Mouse (Mus musculus): ENCODE measurements around the gene Snrpc. TPM values are rescaled to one million over a fixed set of nuclear protein-coding genes. Genes with fewer than 3 reads are reported as not detected.

The Snrpc gene
- total RNA-seq, 1 experiment from 2014 or later = 108 TPM

Other genes starting within 250 kb of the Snrpc start
- 126 and 211 TPM in 2 replicates for gene Nudt3, start 214.7 kb upstream of the Snrpc start, total RNA-seq (2017)
- not detected in 2 replicates for gene RPS10-NUDT3, start 202.9 kb upstream of the Snrpc start, total RNA-seq (2017)
- 2,185 and 3,551 TPM in 2 replicates for gene Rps10, start 201.5 kb upstream of the Snrpc start, total RNA-seq (2017)
- 0.25 TPM in 1 of 2 replicates, not detected in the other for gene Pacsin1, start 182.6 kb upstream of the Snrpc start, total RNA-seq (2017)
- gene Spdef, start 109.2 kb upstream of the Snrpc start, total RNA-seq (2017) = not detected in 2 replicates
- gene D17Wsu92e, start 17.5 kb upstream of the Snrpc start, total RNA-seq (2017) = 53.9 and 68.7 TPM in 2 replicates
- gene Uhrf1bp1, start 18.3 kb downstream of the Snrpc start, total RNA-seq (2017) = 7.4 and 9.2 TPM in 2 replicates
- 46.1 and 51.3 TPM in 2 replicates for gene Anks1, start 71.2 kb downstream of the Snrpc start, total RNA-seq (2017)
- gene Taf11, start 71.7 kb downstream of the Snrpc start, total RNA-seq (2017) = 31.2 and 57.5 TPM in 2 replicates
- gene Tcp11, start 242.5 kb downstream of the Snrpc start, total RNA-seq (2017) = 2.3 and 3.6 TPM in 2 replicates

Measured in hematopoietic stem cell, adult 5-6 weeks (primary cell).